Mouse (Mus musculus) E14TG2a.4 (cell line): ENCODE data around the gene Sox4.

Source experiments
- CTCF ChIP-seq: conservative IDR thresholded peaks from 2 replicates; pipeline ENCODE4 v1.5.1; 2014; ENCODE audit warnings: low read length
- POU5F1 ChIP-seq: IDR thresholded peaks from 2 replicates; pipeline ENCODE4 v1.6.1; 2014; ENCODE audit warnings: low read length, borderline replicate concordance

GRCm38 (mm10) chr13:28960916-28961315, 7.4 kb upstream of the Sox4 start:
- TF ChIP-seq CTCF (no peak), POU5F1 (no peak)
